Mouse (Mus musculus) erythroblast, adult 5-6 weeks (primary cell): ENCODE data around the gene Twf1. TPM values are rescaled to one million over a fixed set of nuclear protein-coding genes. Genes with fewer than 3 reads are reported as not detected.

Experiments used
- total RNA-seq, 2 experiments: library from RNA; stranded (forward) in 1 of 2; stranded (reverse) in 1 of 2; fragments of 150-400 nt in 1 of 2; fragments of 200-764, 138-1000 nt in 1 of 2; gene quantifications; 2 replicates each; pipeline versions ENCODE4 v1.2.3 to v1.2.4; 2015 to 2017; ENCODE audit warnings: low replicate concordance in 2 of 2

The Twf1 gene
- total RNA-seq, 2 experiments from 2014 or later = 9.9 to 11.5 TPM

Other genes starting within 250 kb of the Twf1 start
- not detected in 2 replicates for gene Adamts20, start 124.5 kb downstream of the Twf1 start, total RNA-seq (2015; ENCODE audit: low replicate concordance)
- not detected in 2 replicates for gene Adamts20, start 124.5 kb downstream of the Twf1 start, total RNA-seq (2017; ENCODE audit: low replicate concordance)
- gene Pus7l, start 46.3 kb downstream of the Twf1 start, total RNA-seq (2015; ENCODE audit: low replicate concordance) = 0.19 and 1.3 TPM in 2 replicates
- gene Pus7l, start 46.3 kb downstream of the Twf1 start, total RNA-seq (2017; ENCODE audit: low replicate concordance) = 0.43 and 0.84 TPM in 2 replicates
- 2.1 and 8.6 TPM in 2 replicates for gene Irak4, start 46.2 kb downstream of the Twf1 start, total RNA-seq (2015; ENCODE audit: low replicate concordance)
- 3.5 and 5.1 TPM in 2 replicates for gene Irak4, start 46.2 kb downstream of the Twf1 start, total RNA-seq (2017; ENCODE audit: low replicate concordance)
- gene Tmem117, start 39.3 kb upstream of the Twf1 start, total RNA-seq (2015; ENCODE audit: low replicate concordance) = not detected in 2 replicates
- gene Tmem117, start 39.3 kb upstream of the Twf1 start, total RNA-seq (2017; ENCODE audit: low replicate concordance) = not detected in 2 replicates